Mouse (Mus musculus) heart, embryonic 14.5 days (tissue): ENCODE data around the gene Sertad2. TPM values are rescaled to one million over a fixed set of nuclear protein-coding genes. Genes with fewer than 3 reads are reported as not detected.

Experiments
- ATAC-seq: fragments of 200-750 bp; cut with Nextera tagmentation; 2 replicates; pipeline ENCODE4 v1.8.0; 2017; ENCODE audit warnings: low read depth, moderate TSS enrichment; ENCODE audit not compliant: insufficient number of reproducible peaks, insufficient read depth, low FRiP score
- H3K27ac ChIP-seq, 2 experiments: fragments of 200-500 bp in 1 of 2; fragments of 300-500 bp in 1 of 2; sonication (generic) in 1 of 2; replicated peaks in 1 of 2; 2 replicates each; pipeline ENCODE4 v1.5.1; 2012 to 2014; ENCODE audit warnings: low read depth in 2 of 2, low read length in 2 of 2, control low read depth in 1 of 2, mild to moderate bottlenecking in 1 of 2, mixed read lengths in 1 of 2; ENCODE audit not compliant: control insufficient read depth in 1 of 2, insufficient read depth in 1 of 2
- H3K27me3 ChIP-seq: fragments of 300-500 bp; sonication (generic); 2 replicates; pipeline ENCODE4 v1.6.1; 2014; ENCODE audit warnings: mild to moderate bottlenecking, low read length, control low read depth; ENCODE audit not compliant: control insufficient read depth, insufficient read depth
- H3K36me3 ChIP-seq: fragments of 300-500 bp; sonication (generic); 2 replicates; pipeline ENCODE4 v1.6.1; 2014; ENCODE audit warnings: mild to moderate bottlenecking, control low read depth, low read length, mixed read lengths; ENCODE audit not compliant: control insufficient read depth, insufficient read depth
- H3K4me1 ChIP-seq, 2 experiments: fragments of 200-500 bp in 1 of 2; fragments of 300-500 bp in 1 of 2; sonication (generic) in 1 of 2; 2 replicates each; pipeline ENCODE4 v1.6.1; 2012 to 2014; ENCODE audit warnings: low read length in 2 of 2, control low read depth in 1 of 2, mixed read lengths in 1 of 2; ENCODE audit not compliant: control insufficient read depth in 2 of 2, insufficient read depth in 2 of 2
- H3K4me2 ChIP-seq: fragments of 300-500 bp; sonication (generic); 2 replicates; pipeline ENCODE4 v1.6.1; 2014; ENCODE audit warnings: mild to moderate bottlenecking, low read length
- H3K4me3 ChIP-seq, 2 experiments: fragments of 200-500 bp in 1 of 2; fragments of 300-500 bp in 1 of 2; sonication (generic) in 1 of 2; 2 replicates each; pipeline ENCODE4 v1.5.1; 2012 to 2014; ENCODE audit warnings: low read length in 2 of 2, mild to moderate bottlenecking in 2 of 2, control low read depth in 1 of 2, low read depth in 1 of 2, moderate library complexity in 1 of 2; ENCODE audit not compliant: control insufficient read depth in 1 of 2, insufficient read depth in 1 of 2
- H3K9ac ChIP-seq: fragments of 300-500 bp; sonication (generic); 2 replicates; pipeline ENCODE4 v1.6.1; 2014; ENCODE audit warnings: mild to moderate bottlenecking, low read length
- H3K9me3 ChIP-seq: fragments of 300-500 bp; sonication (generic); 2 replicates; pipeline ENCODE4 v1.6.1; 2016; ENCODE audit warnings: low read length, control low read depth; ENCODE audit not compliant: control insufficient read depth
- WGBS: fragments of 180-500 bp; shearing (Covaris S2); extraction: QIAGEN DNeasy Blood & Tissue Kit; methylation state at CpG from one replicate; pipeline ENCODE4 v1.1.7; 2014; 5-methylcytosine and 5-hydroxymethylcytosine counted together
- polyA plus RNA-seq: library from polyadenylated mRNA; unstranded; fragments of >200 nt; fragmentation: Nextera tagmentation; extraction: Ambion mirVana; gene quantifications from 2 replicates; pipeline ENCODE4 v1.2.1, GENCODE M21; 2014

Gene Sertad2
- polyA plus RNA-seq, 1 experiment from 2014 or later, result 33.5 TPM

GRCm38 (mm10) chr11:20522750-20523149 is 20.3 kb upstream of the Sertad2 start:
- WGBS, result 60% methylated on average over 4 of the region's 4 CpGs
- ATAC-seq, result no peak
- H3K4me1 ChIP-seq, result no peaks in the 10 kb centered on the region

GRCm38 (mm10) chr11:20524435-20524834 is 18.6 kb upstream of the Sertad2 start:
- 95% methylated on average over 1 of the region's 1 CpGs for WGBS
- Histone ChIP-seq H3K27me3 (no peaks in the 10 kb centered on the region), H3K4me1 (no peaks in the 10 kb centered on the region), H3K4me2 (no peak overlapping the region), H3K27ac (no peak overlapping the region), H3K36me3 (no peaks in the 10 kb centered on the region), H3K9me3 (no peaks in the 10 kb centered on the region), H3K4me3 (no peak overlapping the region), H3K9ac (no peak overlapping the region)
- no peak for ATAC-seq

More at GRCm38 (mm10) chr11:20522750-20523149, 20.3 kb upstream of the Sertad2 start:
- H3K27ac ChIP-seq, result no peak overlapping the region
- H3K27me3 ChIP-seq, result no peaks in the 10 kb centered on the region
- H3K9me3 ChIP-seq, result no peaks in the 10 kb centered on the region
- H3K36me3 ChIP-seq, result no peaks in the 10 kb centered on the region
- H3K4me3 ChIP-seq, result no peak overlapping the region
- no peak overlapping the region for H3K9ac ChIP-seq
- no peak overlapping the region for H3K4me2 ChIP-seq

GRCm38 (mm10) chr11:20525909-20526308 is 17.1 kb upstream of the Sertad2 start:
- H3K27me3 ChIP-seq, result no peaks in the 10 kb centered on the region
- whole genome bisulfite sequencing, result 80% methylated on average over 8 of the region's 8 CpGs
- H3K4me2 ChIP-seq, result no peak overlapping the region
- H3K36me3 ChIP-seq, result no peaks in the 10 kb centered on the region
- no peak overlapping the region for H3K9ac ChIP-seq
- no peak for ATAC-seq
- no peaks in the 10 kb centered on the region; a peak in 1 of 4 replicates for H3K4me1 ChIP-seq
- no peaks in the 10 kb centered on the region for H3K9me3 ChIP-seq
- H3K27ac ChIP-seq, result no peak overlapping the region
- no peak overlapping the region for H3K4me3 ChIP-seq

- ATAC-seq, result no peak
- H3K4me2 ChIP-seq, result no peak overlapping the region
Measured at GRCm38 (mm10) chr11:20527901-20528300, 15.2 kb upstream of the Sertad2 start.

GRCm38 (mm10) chr11:20531682-20531991 is 11.4 kb upstream of the Sertad2 start:
- Histone ChIP-seq H3K27me3 (no peaks in the 10 kb centered on the region), H3K4me2 (peak overlapping the region; percentile 94), H3K9ac (peak overlapping the region; percentile 91), H3K9me3 (no peaks in the 10 kb centered on the region), H3K4me1 (peaks cover 0 to 5% of the 10 kb centered on the region in 2 experiments; a peak in 3 of 4 replicates), H3K27ac (peak overlapping the region; percentile 95 to 99), H3K36me3 (no peaks in the 10 kb centered on the region), H3K4me3 (peak overlapping the region; percentile 58 to 83)
- 0% methylated on average over 1 of the region's 1 CpGs for WGBS
- no peak for ATAC-seq

More at GRCm38 (mm10) chr11:20527901-20528300, 15.2 kb upstream of the Sertad2 start:
- Histone ChIP-seq H3K27ac (no peak overlapping the region), H3K9ac (no peak overlapping the region), H3K9me3 (no peaks in the 10 kb centered on the region), H3K27me3 (no peaks in the 10 kb centered on the region), H3K36me3 (no peaks in the 10 kb centered on the region), H3K4me3 (no peak overlapping the region), H3K4me1 (peaks cover 0 to 5% of the 10 kb centered on the region in 2 experiments; a peak in 3 of 4 replicates)
- WGBS, result 89% methylated on average over 3 of the region's 3 CpGs

GRCm38 (mm10) chr11:20531992-20532881 is 10.8 kb upstream of the Sertad2 start:
- peaks cover 0 to 5% of the 10 kb centered on the region in 2 experiments; a peak in 3 of 4 replicates for H3K4me1 ChIP-seq
- no peaks in the 10 kb centered on the region for H3K36me3 ChIP-seq
- H3K4me3 ChIP-seq, result peak overlapping the region; percentile 58 to 83
- peak overlapping the region; percentile 94 for H3K4me2 ChIP-seq
- H3K9ac ChIP-seq, result peak overlapping the region; percentile 91
- H3K27ac ChIP-seq, result peak overlapping the region; percentile 95 to 99
- under 1% methylated on average over 41 of the region's 42 CpGs for WGBS
- no peaks in the 10 kb centered on the region for H3K9me3 ChIP-seq
- ATAC-seq, result peak; percentile 89
- H3K27me3 ChIP-seq, result no peaks in the 10 kb centered on the region

GRCm38 (mm10) chr11:20533231-20533630 is 9.8 kb upstream of the Sertad2 start:
- Histone ChIP-seq H3K4me2 (no peak overlapping the region), H3K4me1 (peaks cover 0 to 5% of the 10 kb centered on the region in 2 experiments; a peak in 3 of 4 replicates), H3K4me3 (no peak overlapping the region), H3K9me3 (no peaks in the 10 kb centered on the region), H3K27ac (no peak overlapping the region), H3K9ac (no peak overlapping the region), H3K36me3 (no peaks in the 10 kb centered on the region), H3K27me3 (no peaks in the 10 kb centered on the region)
- WGBS, result 86% methylated on average over 4 of the region's 4 CpGs
- ATAC-seq, result no peak
